Mouse (Mus musculus): Measurements from ENCODE around the gene Fsd2.

DNA sequence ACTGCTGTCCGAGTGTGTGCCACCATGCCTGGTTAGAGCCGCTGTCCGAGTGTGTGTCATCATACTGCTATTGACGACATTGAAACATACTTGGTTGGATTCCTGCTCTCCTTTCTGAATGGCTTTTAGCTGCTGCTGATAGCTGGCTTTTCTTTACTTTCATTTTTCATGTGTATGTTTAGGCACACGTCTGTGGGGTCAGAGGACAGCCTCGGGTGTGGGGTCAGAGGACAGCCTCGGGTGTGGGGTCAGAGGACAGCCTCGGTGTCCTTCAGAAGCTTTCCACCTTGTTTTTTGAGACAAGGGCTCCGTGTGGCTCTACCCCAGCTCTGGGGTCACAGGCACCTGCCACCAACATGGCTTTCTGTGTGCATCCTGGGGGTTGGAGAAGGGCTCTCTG lies 25.9 kb upstream of the Fsd2 start:
- TF ChIP-seq CTCF (IDR thresholded peaks at IDR 0.05; ENCODE audit: borderline replicate concordance, insufficient read depth, low read depth, low read length) (no peak), POLR2A (IDR thresholded peaks at IDR 0.05; ENCODE audit: borderline replicate concordance, insufficient read depth, low read length) (no peak)

All from cerebellum, adult 2 months (tissue).